Mouse (Mus musculus): ENCODE measurements around the gene Zmiz1.

Zmiz1 gene

GRCm38 (mm10) chr14:25539493-25540116 lies 80.6 kb downstream of the Zmiz1 start:
- no peak for DNase-seq

- no peak for DNase-seq
Observed at GRCm38 (mm10) chr14:25540172-25540571, 81.2 kb downstream of the Zmiz1 start.

DNA sequence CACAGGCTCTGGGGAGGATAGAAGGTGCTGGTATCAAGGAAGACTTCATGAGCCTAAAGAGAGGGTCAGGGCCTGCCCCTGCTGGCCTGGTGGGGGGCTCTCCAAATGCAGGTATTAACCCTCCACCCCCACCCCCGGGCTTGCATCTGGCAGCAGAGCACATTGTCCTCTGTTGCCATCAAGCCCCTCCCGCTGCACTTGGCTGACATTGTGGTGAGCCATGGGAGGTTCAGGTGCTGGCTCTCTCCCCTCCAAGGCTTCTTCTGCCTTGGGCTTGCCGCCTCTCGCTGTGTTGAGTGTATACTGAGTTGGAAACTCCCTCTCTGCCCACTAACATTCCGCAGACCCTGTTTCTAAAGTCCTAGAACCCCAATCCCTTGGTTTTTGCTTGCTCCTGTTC lies 82.2 kb downstream of the Zmiz1 start:
- no peak for DNase-seq

DNA sequence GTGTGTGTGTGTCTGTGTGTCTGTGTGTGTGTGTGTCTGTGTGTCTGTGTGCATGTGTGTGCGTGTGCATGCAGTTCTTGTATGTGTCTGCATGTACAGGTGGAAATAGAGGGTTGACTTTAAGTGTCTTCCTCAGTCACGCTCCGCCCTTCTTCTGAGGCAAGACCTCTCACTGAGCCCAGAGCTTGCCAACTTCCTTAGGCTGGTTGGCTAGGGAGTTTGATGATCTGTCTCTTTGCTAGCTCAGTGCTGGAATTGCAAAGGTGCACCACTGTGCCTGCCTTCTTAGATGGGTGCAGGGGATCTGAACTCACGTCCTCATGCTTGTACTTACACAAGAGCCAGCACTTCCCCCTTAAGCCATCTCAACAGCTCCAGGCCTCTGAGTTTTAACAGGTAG lies 84.1 kb downstream of the Zmiz1 start:
- DNase-seq: no peak

DNA sequence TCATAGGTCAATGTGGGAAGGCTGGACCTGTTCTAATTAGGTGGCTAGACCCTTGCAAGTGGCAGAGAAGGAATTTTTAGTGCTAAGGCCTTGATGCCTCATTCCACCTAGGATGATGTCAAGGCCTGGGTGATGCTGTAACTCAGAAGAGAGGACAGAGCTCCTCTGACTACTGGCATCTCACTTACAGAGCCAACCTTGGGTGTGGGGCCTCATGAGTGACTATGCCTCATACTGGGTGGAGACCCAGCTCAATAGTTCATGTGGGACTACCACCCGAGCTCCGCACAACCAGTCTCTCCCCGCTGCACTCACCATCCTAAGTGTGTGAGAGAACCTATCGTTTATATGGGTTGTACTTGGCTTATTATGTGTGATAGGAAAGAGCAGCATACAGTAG lies 84.9 kb downstream of the Zmiz1 start:
- DNase-seq: no peak

- DNase-seq: peak; percentile 51
Observed at GRCm38 (mm10) chr14:25546852-25547621, 88.1 kb downstream of the Zmiz1 start.

DNA sequence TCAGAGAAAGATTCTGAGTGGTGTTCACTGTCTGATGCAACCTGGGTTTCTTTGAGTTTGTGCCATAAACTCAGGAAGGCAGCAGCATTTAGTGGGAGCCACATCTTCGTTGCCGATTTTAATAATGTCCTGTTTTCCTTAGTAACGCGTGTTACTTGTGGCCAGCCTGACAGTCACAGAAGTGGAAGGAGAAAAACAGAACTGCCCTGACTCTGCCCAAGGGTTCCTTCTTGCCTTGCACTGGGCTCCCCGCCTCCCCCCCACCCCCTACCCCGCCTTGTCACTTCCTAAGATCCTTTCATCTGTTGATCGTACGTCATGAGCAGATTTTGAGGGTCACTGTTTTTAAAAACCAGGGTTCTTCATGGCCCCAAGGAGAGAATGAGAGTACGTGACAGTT lies 88.9 kb downstream of the Zmiz1 start:
- no peak for DNase-seq

DNA sequence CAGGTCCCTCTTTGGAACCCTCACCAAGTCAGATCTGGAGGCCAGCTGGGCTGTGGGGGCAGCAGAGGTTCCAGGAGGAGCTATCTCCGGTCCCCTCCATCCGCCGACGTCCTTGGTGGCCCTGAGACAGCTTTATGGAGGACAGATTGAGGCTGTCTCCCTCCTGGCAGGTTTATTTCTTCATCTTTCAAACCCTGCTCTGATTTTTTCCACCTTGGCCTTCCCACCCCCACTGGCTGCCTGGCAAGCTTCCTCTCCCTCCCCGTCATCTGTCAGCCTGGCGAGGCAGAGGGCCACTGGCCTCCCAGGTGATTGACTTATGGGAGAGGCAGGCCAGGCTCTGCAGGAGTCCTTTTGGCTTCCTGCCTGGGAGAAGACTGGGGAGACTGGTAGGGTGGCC lies 89.7 kb downstream of the Zmiz1 start:
- no peak for DNase-seq

- DNase-seq: no peak
Observed at GRCm38 (mm10) chr14:25549125-25549524, 90.1 kb downstream of the Zmiz1 start.

DNA sequence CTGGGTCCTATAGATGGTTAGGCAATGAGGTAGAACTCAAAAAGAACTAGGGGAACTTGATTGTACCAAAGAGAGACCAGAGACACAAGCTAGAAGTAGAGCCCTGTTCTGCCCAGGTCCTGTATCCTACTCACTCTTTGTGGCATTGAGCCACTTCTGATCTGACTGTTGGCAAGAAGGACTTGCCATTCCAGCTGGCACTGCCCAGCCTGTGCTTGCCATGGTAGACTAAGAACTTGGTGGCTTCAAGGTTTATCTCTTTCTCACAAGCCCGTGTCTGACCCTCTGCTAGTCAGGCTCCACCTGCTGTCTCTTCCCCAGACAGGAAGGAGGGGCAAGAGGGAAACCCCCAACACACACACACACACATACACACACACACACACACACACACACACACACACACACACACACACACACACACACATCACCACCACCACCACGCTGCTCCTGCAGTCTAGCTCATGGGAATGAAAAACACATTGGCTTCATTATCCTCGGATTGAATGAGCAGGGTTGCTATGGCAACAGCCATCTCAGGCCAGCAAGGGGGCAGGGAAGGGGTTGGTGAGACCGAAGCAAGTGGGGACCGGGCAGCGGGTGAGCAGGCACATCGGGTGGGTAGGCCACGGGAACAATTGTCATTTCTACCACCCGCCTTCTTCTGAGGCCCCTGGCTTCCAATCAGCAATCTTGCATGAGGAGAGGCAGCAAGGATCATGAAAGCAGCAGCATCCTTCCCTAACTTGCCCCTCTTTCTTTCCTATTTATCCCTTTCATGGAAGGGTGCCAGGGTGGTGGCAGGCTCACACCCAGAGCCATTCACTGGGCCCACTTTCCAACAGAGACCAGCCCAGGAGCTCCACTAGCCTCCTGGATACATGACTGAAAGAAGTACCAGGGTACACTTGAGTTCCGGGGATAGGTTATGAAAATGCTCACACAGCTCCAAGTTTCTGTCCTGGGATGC lies 91.2 kb downstream of the Zmiz1 start:
- no peak for DNase-seq

- DNase-seq: no peak
Observed at GRCm38 (mm10) chr14:25551731-25552130, 92.7 kb downstream of the Zmiz1 start.

DNA sequence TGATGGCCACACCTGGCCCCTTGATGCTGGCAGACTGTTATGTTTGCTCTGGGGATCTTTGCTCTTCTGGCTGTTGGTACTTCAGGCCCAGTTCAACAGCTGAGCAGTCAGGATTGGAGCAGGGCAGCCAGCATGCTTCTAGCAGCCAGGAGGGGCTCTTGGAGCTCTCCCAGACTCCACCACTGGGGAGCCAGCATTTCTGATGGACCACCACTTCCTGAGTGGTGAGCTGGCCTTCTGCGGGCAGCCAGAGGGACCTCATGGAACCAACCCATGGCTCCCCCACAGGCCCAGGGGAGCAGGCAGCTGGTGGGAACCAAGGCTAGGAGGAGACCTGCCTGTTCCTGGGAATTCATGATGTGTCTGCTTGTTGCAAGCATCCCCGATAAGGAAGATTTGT lies 94.4 kb downstream of the Zmiz1 start:
- no peak for DNase-seq

GRCm38 (mm10) chr14:25554781-25555180 lies 95.8 kb downstream of the Zmiz1 start:
- no peak for DNase-seq

DNA sequence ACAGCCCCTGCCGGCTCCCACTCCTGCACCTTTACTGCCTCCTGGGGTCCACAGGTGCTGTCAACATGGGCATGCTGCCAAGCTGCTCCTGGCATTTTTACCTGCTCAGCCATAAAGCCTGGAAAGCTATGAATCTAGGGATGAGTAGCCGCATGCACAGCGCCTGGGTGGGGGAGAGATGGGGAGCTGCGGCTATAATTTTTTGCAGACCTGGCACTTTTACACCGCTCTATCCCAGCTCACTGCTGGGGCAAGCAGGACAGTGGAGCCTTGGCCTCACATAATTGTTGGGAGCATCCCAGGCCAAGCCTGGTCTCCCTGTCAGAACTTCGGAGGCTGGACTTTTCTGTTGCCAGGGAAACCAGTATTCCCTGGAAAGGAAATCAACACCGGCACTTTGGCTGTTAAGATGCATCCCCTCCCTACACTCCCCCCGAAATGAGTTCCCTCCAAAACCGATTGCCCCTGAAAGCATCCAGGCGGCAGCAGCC lies 96.4 kb downstream of the Zmiz1 start:
- no peak for DNase-seq

DNA sequence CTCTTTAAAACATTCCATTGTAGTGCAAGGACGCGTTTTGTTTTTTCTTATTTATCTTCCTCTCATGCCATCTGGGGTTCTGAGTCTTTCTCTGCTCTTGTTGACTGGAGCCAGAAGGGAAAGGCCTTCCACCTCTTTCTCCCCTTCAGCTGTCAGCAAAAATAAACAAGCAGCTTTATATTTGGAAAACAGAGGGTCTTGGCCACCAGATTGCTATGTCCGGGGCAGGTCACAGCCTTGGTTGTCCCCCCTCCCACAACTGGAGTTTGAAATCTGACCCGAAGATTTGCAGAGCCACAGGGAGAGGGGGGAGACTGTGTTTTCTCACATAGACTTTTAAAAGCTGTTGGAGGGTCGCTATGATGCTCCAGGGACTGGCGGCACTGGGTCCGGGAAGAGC lies 96.9 kb downstream of the Zmiz1 start:
- DNase-seq: no peak

- no peak for DNase-seq
Observed at GRCm38 (mm10) chr14:25557014-25557413, 98.0 kb downstream of the Zmiz1 start.

- no peak for DNase-seq
Observed at GRCm38 (mm10) chr14:25558479-25558878, 99.5 kb downstream of the Zmiz1 start.

- peak; percentile 59 for DNase-seq
Observed at GRCm38 (mm10) chr14:25559907-25560306, 100.9 kb downstream of the Zmiz1 start.

GRCm38 (mm10) chr14:25560841-25561240 lies 101.9 kb downstream of the Zmiz1 start:
- no peak for DNase-seq

- no peak for DNase-seq
Observed at GRCm38 (mm10) chr14:25561716-25562115, 102.7 kb downstream of the Zmiz1 start.

DNA sequence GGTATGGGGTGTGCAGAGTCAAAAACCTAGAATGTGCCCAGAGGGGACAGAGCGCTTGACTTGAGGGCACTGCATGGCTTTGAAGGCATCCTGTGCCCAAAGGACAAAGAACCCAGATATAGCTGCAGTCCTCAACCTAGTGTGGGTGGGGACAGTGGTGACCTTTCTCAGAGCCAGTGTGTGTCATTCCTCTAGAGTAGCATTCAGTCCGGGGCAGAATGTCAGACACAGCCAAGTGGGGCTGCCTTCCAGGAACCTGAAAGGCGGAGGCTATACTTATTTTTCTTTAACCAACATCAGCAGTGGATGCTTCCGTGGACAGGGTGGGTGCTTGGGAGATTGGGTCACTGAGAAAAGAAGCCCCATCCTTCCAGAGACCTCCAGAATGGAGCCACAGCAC lies 103.5 kb downstream of the Zmiz1 start:
- no peak for DNase-seq

- DNase-seq: no peak
Observed at GRCm38 (mm10) chr14:25562909-25563308, 103.9 kb downstream of the Zmiz1 start.

DNA sequence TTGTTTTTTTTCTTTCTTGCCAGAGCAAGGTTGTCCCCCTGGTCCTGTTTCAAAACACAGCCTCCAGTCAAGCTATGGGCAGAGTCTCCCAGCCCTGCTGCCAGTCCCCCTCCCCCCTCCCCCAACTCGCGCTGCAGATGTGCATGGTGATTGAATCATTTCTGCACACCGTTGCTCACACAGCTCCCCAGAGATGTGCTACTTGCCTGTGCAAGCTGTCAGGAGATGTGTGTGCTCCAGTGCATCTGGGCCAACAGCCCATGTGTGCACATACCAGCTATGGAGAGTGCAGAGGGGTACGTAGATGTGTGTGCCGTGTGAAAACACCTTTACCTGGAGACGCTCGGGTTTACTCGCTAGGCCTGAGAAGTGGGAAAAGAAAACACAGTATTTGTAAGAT lies 105.6 kb downstream of the Zmiz1 start:
- DNase-seq: no peak

All from thymus, postnatal 25 days (tissue).